Mouse (Mus musculus) CH12.LX (cell line): Measurements from ENCODE around the gene Tmem72. TPM values are rescaled to one million over a fixed set of nuclear protein-coding genes. Genes with fewer than 3 reads are reported as not detected.
A peak's percentile ranks its signal among the peaks of the same experiment; 100 is the strongest.

Experiments
- DNase-seq: peaks from one replicate; pipeline ENCODE4 v3.0.0-alpha.2; 2013; ENCODE audit errors: extremely low read depth
- H3K27ac ChIP-seq: 2 replicates; pipeline ENCODE4 v1.5.1; 2012; ENCODE audit warnings: low read depth, mild to moderate bottlenecking, control low read depth, moderate library complexity; ENCODE audit not compliant: insufficient read depth
- H3K27me3 ChIP-seq: replicated peaks from 2 replicates; pipeline ENCODE3; 2012; ENCODE audit warnings: inconsistent platforms
- H3K36me3 ChIP-seq, 2 experiments: replicated peaks in 1 of 2; 2 replicates each; pipeline versions ENCODE3 to v1.6.1; 2012; ENCODE audit warnings: inconsistent platforms in 1 of 2, low read length in 1 of 2, mild to moderate bottlenecking in 1 of 2, mixed read lengths in 1 of 2, moderate library complexity in 1 of 2; ENCODE audit not compliant: control insufficient read depth in 1 of 2, insufficient read depth in 1 of 2
- H3K4me1 ChIP-seq, 2 experiments: 2 replicates each; pipeline ENCODE4 v1.6.1; 2012; ENCODE audit warnings: inconsistent platforms in 1 of 2, moderate library complexity in 1 of 2; ENCODE audit not compliant: insufficient read depth in 2 of 2, control insufficient read depth in 1 of 2
- H3K4me2 ChIP-seq: 2 replicates; pipeline ENCODE4 v1.6.1; 2012; ENCODE audit warnings: low read depth, mild to moderate bottlenecking, control low read depth; ENCODE audit not compliant: poor library complexity, insufficient read depth, severe bottlenecking
- H3K4me3 ChIP-seq, 3 experiments: fragments of 150-350 bp in 1 of 3; sonication (generic) in 1 of 3; replicated peaks in 1 of 3; 2 replicates each; pipeline versions ENCODE3 to v1.5.1; 2011 to 2012; ENCODE audit warnings: low read depth in 2 of 3, low read length in 2 of 3, mild to moderate bottlenecking in 2 of 3, moderate library complexity in 2 of 3, control low read depth in 1 of 3, improper control_type of control experiment in 1 of 3, inconsistent platforms in 1 of 3, mixed read lengths in 1 of 3; ENCODE audit not compliant: poor library complexity in 1 of 3
- H3K79me2 ChIP-seq: replicated peaks from 2 replicates; pipeline ENCODE4 v1.6.1; 2012; ENCODE audit warnings: mild to moderate bottlenecking, moderate library complexity; ENCODE audit not compliant: control insufficient read depth, poor library complexity, insufficient read depth, severe bottlenecking; ENCODE audit errors: extremely low read depth
- H3K9ac ChIP-seq: 2 replicates; pipeline ENCODE4 v1.6.1; 2012; ENCODE audit warnings: low read depth, mild to moderate bottlenecking, control low read depth, moderate library complexity; ENCODE audit not compliant: insufficient read depth
- H3K9me3 ChIP-seq: replicated peaks from 2 replicates; pipeline ENCODE3; 2012; ENCODE audit warnings: low read length, inconsistent platforms, mixed read lengths
- BHLHE40 ChIP-seq: IDR thresholded peaks from 2 replicates; pipeline ENCODE4 v1.6.1; 2011; ENCODE audit warnings: mild to moderate bottlenecking, low read depth, low read length, improper control_type of control experiment
- CHD1 ChIP-seq: IDR thresholded peaks from 2 replicates; pipeline ENCODE4 v1.6.1; 2012; ENCODE audit warnings: low read depth, low read length, improper control_type of control experiment, inconsistent platforms
- CTCF ChIP-seq, 2 experiments: IDR thresholded peaks in 1 of 2; conservative IDR thresholded peaks in 1 of 2; 2 replicates each; pipeline ENCODE4 v1.5.1; 2011 to 2012; ENCODE audit warnings: low read depth in 2 of 2, low read length in 2 of 2, improper control_type of control experiment in 1 of 2, inconsistent platforms in 1 of 2, mild to moderate bottlenecking in 1 of 2, moderate library complexity in 1 of 2
- E2F4 ChIP-seq: IDR thresholded peaks from 2 replicates; pipeline ENCODE4 v1.6.1; 2011; ENCODE audit warnings: low read depth, low read length, improper control_type of control experiment; ENCODE audit not compliant: insufficient replicate concordance
- ELF1 ChIP-seq: IDR thresholded peaks from 2 replicates; pipeline ENCODE4 v1.6.1; 2014; ENCODE audit warnings: low read depth, mild to moderate bottlenecking, inconsistent platforms, low read length, improper control_type of control experiment
- EP300 ChIP-seq: IDR thresholded peaks from 2 replicates; pipeline ENCODE4 v1.6.1; 2011; ENCODE audit warnings: low read length, improper control_type of control experiment
- ETS1 ChIP-seq: conservative IDR thresholded peaks from 2 replicates; pipeline ENCODE4 v1.6.1; 2012; ENCODE audit warnings: low read depth, mild to moderate bottlenecking, inconsistent platforms, low read length, improper control_type of control experiment, moderate library complexity
- KAT2A ChIP-seq: IDR thresholded peaks from 2 replicates; pipeline ENCODE4 v1.6.1; 2012; ENCODE audit warnings: low read length, improper control_type of control experiment, inconsistent platforms; ENCODE audit not compliant: insufficient replicate concordance
- MAX ChIP-seq: IDR thresholded peaks from 2 replicates; pipeline ENCODE4 v1.6.1; 2011; ENCODE audit warnings: low read length, improper control_type of control experiment
- NELFE ChIP-seq: IDR thresholded peaks from 2 replicates; pipeline ENCODE4 v1.6.1; 2011; ENCODE audit warnings: low read depth, low read length, improper control_type of control experiment
- PAX5 ChIP-seq: IDR thresholded peaks from 2 replicates; pipeline ENCODE4 v1.6.1; 2012; ENCODE audit warnings: low read length, inconsistent platforms, mixed read lengths
- POLR2AphosphoS2 ChIP-seq: IDR thresholded peaks from 2 replicates; pipeline ENCODE4 v1.6.1; 2011; ENCODE audit warnings: low read depth, low read length, improper control_type of control experiment
- RAD21 ChIP-seq: IDR thresholded peaks from 2 replicates; pipeline ENCODE4 v1.6.1; 2011; ENCODE audit warnings: low read depth, mild to moderate bottlenecking, low read length, improper control_type of control experiment, moderate library complexity
- SIN3A ChIP-seq: IDR thresholded peaks from 2 replicates; pipeline ENCODE4 v1.6.1; 2012; ENCODE audit warnings: low read length, improper control_type of control experiment, inconsistent platforms
- SMC3 ChIP-seq: IDR thresholded peaks from 2 replicates; pipeline ENCODE4 v1.6.1; 2011; ENCODE audit warnings: low read depth, low read length, improper control_type of control experiment
- UBTF ChIP-seq: IDR thresholded peaks from 2 replicates; pipeline ENCODE4 v1.6.1; 2012; ENCODE audit warnings: low read depth, mild to moderate bottlenecking, inconsistent platforms, low read length, improper control_type of control experiment, moderate library complexity
- USF1 ChIP-seq: IDR thresholded peaks from 2 replicates; pipeline ENCODE4 v1.6.1; 2014; ENCODE audit warnings: low read depth, mild to moderate bottlenecking, inconsistent platforms, low read length, improper control_type of control experiment
- ZMIZ1 ChIP-seq: IDR thresholded peaks from 2 replicates; pipeline ENCODE4 v1.6.1; 2012; ENCODE audit warnings: low read depth, mild to moderate bottlenecking, inconsistent platforms, low read length, improper control_type of control experiment
- ZNF384 ChIP-seq: IDR thresholded peaks from 2 replicates; pipeline ENCODE4 v1.6.1; 2012; ENCODE audit warnings: low read depth, low read length, improper control_type of control experiment, inconsistent platforms
- dilution Hi-C: fragments of 300-500 bp; cut with MboI; formaldehyde crosslinking; loops from 2 replicates; pipeline ENCODE4 v1.14.3; 2020; ENCODE audit warnings: low sequenced_read_pairs; ENCODE audit not compliant: extremely low pct_unique_long_range_greater_than_20kb, extremely low pct_ligation_motif_present
- in situ Hi-C: fragments of 300-500 bp; cut with MboI; formaldehyde crosslinking; loops from 3 replicates; pipeline ENCODE4 v1.14.3; 2019; ENCODE audit warnings: low sequenced_read_pairs, low pct_ligation_motif_present, low pct_unique_long_range_greater_than_20kb, mixed read lengths
- polyA plus RNA-seq: library from polyadenylated mRNA; unstranded; fragments of >175 nt; gene quantifications from 2 replicates; pipeline ENCODE4 v1.2.1, GENCODE M21; 2012; ENCODE audit warnings: low read depth; ENCODE audit not compliant: insufficient read length
- total RNA-seq, 2 experiments: library from RNA; depleted of rRNA; stranded (reverse); fragments of 300-350 nt in 1 of 2; fragments of >200 nt in 1 of 2; gene quantifications; 2 replicates each; pipeline ENCODE4 v1.2.3; 2012 to 2014

Tmem72 gene
- total and polyA plus RNA-seq, 3 experiments: 0.01 to 0.04 (median 0.01) TPM

DNA sequence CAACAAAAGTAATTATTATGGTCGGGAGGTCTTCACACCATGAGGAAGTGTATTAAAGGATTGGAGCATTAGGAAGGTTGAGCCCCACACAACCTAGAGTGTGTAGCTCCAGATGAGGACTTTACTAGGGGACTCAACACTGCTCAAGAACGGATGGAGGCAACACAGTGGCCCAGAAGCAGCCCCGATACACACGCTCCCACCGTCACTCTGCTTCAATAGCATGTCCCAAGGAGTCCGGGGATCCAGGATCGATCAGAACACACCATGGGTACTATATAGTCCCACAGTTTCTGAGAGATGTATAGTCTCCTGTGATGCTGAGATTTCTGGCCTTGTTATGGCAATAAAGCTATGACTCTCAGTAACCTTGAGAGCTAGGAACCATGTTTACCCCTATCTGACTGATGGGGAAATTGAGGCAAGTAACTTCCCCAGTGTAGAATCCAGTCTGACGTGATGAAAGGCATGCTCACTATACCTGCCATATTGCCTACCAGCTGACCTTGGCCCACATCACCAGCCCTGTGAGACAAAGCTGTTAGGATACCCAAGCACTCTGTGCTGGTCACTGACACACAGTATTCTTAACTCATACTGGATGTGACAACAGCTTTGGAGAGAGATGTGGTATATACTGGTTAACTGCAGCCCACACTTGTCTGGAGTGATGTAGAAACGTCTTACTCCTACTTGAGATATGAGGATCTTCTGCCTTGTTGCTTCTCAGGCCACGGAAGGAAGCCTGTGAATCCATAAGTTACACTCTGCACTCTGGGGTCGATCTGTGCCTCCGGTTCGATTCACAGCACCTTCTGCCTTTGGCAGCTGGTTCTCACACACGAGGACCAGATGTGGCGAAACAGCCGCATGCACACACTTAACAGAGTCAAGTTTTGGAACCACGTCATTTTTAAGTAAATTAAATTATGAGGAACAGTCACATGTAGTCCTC is 82.7 kb downstream of the Tmem72 start:
- Histone ChIP-seq H3K27ac (no peak overlapping the region), H3K27me3 (no peaks in the 10 kb centered on the region), H3K9ac (no peak overlapping the region), H3K4me1 (peaks cover 3 to 30% of the 10 kb centered on the region in 2 experiments), H3K79me2 (no peaks in the 10 kb centered on the region), H3K4me2 (no peak overlapping the region), H3K4me3 (no peak overlapping the region), H3K9me3 (no peaks in the 10 kb centered on the region), H3K36me3 (peaks cover 49 to 65% of the 10 kb centered on the region in 2 experiments)
- DNase-seq: no peak
- dilution Hi-C loops: no loop called here
- TF ChIP-seq BHLHE40 (no peak), CHD1 (no peak), PAX5 (no peak)
- in situ Hi-C loops: no loop called here

DNA sequence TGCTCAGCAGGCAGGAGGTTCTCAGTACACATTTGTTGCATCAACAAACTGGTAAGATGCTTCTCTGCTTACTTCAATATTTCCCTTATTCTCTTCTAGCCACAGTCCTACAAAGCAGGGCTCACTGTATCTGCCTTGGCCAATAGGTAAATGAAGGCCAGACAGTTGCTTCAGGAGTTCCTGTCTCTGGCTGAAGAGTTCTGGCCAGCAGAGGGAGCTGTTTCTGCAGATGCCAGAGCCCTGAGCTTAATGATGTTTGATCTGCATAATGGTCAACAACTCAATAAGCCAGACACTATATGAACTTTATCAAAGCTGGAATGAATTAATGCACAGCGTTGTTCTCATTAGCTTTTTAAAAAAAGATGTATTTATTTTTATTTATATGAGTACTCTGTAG is 84.6 kb downstream of the Tmem72 start:
- H3K4me3 ChIP-seq: no peak overlapping the region
- peaks cover 3 to 30% of the 10 kb centered on the region in 2 experiments for H3K4me1 ChIP-seq
- dilution Hi-C loops (no loop called here), in situ Hi-C loops (no loop called here)
- H3K4me2 ChIP-seq: no peak overlapping the region
- H3K79me2 ChIP-seq: peaks cover 13% of the 10 kb centered on the region
- H3K9ac ChIP-seq: no peak overlapping the region
- TF ChIP-seq BHLHE40 (0 out of 2 replicates have a peak, but pooled peaks have one; percentile 11), KAT2A (no peak), ELF1 (peak; percentile 45; the same call in 1 of the 2 replicates), ZNF384 (no peak), USF1 (no peak), MAX (no peak), ETS1 (no peak), ZMIZ1 (peak; percentile 84; the same call in 1 of the 2 replicates), CTCF (conservative IDR thresholded peaks at IDR 0.05 in 1 of 2, IDR thresholded peaks at IDR 0.05 in 1 of 2; ENCODE audit: low read depth in 2 of 2, low read length in 2 of 2) (peak; percentile 82 to 91), UBTF (no peak), EP300 (no peak), NELFE (peak; percentile 26; the same call in 1 of the 2 replicates), RAD21 (peak; percentile 60), SIN3A (0 out of 2 replicates have a peak, but pooled peaks have one; percentile 48), SMC3 (peak; percentile 54), POLR2AphosphoS2 (peak; percentile 26; the same call in 1 of the 2 replicates), E2F4 (no peak)
- no peaks in the 10 kb centered on the region for H3K27me3 ChIP-seq
- H3K36me3 ChIP-seq: peaks cover 30 to 47% of the 10 kb centered on the region in 2 experiments
- DNase-seq: peak; percentile 81
- H3K9me3 ChIP-seq: no peaks in the 10 kb centered on the region
- no peak overlapping the region for H3K27ac ChIP-seq
